Mouse (Mus musculus) neutrophil, adult 59 days (primary cell): ENCODE results near the gene Cbx2. TPM values are rescaled to one million over a fixed set of nuclear protein-coding genes. Genes with fewer than 3 reads are reported as not detected.

ENCODE experiments used
- total RNA-seq, 2 experiments: library from RNA; stranded (reverse); gene quantifications; 1 replicate in 1 of 2; 2 replicates in 1 of 2; pipeline ENCODE4 v1.2.4; 2023

Cbx2 gene
- 1 to 10 TPM; 1.4 to 1.8 TPM for total RNA-seq

DNA sequence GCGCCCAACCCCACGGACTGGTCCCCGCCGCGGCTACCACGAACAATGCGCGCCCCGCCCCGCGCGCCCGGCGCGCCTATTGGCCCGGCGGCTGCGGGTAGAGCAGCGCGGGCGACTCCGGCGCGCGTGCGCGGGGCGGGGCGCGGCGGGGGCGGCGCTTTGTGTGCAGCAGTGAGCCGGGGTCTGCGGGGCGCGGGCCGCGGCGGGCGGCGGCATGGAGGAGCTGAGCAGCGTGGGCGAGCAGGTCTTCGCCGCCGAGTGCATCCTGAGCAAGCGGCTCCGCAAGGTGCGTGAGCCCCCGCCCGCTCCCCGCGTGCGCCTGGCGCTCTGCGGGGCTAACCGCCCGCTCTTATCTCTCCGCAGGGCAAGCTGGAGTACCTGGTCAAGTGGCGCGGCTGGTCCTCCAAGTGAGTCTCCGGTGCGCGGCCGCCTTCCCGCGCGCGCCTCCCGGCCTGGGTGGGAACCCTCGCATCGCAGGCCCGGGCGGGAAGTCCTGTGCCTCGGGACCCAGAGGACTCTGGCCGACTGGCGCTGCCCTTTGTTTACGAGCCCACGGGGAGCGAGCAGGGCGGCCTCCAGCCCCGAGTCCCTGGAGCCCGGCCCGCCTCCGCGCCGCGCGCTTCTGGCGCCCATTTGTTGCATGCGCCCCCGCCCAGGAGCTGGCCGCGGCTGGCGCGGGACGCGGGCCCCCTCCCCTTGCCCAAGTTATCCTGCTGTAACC, at the start of gene Cbx2:
TSS of gene Cbx2 (plus strand) at position 68 of the 721 bp plus-strand sequence.

DNA sequence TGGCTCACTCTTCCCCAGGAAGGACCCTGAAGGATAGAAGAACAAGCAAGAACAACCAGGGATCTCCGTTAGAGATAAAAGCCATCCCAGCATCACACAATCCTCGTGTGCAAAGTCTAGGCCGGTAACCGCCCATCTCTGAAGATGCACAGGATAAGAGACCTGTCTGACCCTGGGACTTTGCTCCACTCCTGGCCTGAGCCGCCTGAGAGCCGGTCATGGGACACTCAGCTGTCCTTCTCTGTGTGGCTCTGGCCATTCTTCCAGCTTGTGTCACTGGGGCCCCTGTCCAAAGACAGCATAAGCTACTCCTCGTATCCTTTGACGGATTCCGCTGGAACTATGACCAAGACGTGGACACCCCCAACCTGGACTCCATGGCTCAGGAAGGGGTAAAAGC, 34.8 kb upstream of the Cbx2 start, which contains the start of gene Enpp7:
TSS of gene Enpp7 (plus strand) at position 190 of the 400 bp plus-strand sequence.

DNA sequence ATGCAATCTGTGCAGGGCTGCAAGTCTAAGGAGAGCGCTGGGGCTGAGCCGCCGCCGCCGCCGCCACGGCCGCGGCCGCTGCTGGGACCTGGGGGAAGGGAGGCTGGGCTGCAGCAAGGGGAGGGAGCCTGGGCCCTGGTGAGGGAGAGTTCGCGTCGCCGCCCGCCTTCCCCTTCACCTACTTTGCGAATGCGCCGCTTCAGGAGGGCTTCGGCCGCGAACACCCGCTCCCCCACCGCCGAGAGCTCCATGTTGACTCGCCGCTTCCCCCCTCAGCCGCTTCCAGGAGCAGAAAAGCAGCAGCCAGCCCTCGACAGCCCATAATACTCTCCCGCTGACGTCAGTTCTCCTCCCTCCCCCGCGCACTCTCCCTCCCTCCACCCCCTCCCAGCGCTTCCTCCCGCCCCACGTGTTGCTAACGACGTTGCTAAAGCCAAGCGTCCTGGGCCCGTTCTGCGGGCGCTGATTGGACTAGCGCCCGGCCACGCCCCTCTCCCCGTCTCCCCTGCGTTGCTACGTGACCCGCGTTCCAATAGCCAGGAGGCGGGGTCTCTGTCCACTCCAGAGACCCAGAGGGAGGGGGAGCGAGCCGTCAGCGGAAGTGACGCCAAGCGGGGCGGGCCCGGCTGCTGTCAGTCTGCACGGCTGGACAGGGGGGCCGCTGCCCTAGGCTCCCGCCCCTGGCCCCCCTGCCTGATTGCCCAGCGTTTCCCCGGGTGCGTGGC, 18.0 kb downstream of the Cbx2 start, which contains the start of gene Cbx8:
TSS of gene Cbx8 (minus strand) at position 370 of the 725 bp plus-strand sequence.

Other genes with a start within 250 kb of the Cbx2 start
- gene Rbfox3, start 111.4 kb upstream of the Cbx2 start, total RNA-seq = not detected
- gene Enpp7, start 34.8 kb upstream of the Cbx2 start, total RNA-seq = not detected
- 10 to 100 TPM; 13.5 to 16.1 TPM for gene Cbx8, start 18.0 kb downstream of the Cbx2 start, total RNA-seq
- gene Cbx4, start 63.3 kb downstream of the Cbx2 start, total RNA-seq = 10 to 100 TPM; 57.1 to 62.3 TPM
- gene Tbc1d16, start 205.5 kb downstream of the Cbx2 start, total RNA-seq = 1 to 10 TPM in 1 of 2 experiments, under 1 TPM in 1; 0.95 to 1.1 TPM
- under 1 TPM; 0.26 to 1.00 TPM for gene Ccdc40, start 205.6 kb downstream of the Cbx2 start, total RNA-seq
- gene Gaa, start 244.9 kb downstream of the Cbx2 start, total RNA-seq = 10 to 100 TPM; 32.8 to 39.3 TPM